Mouse (Mus musculus): ENCODE data around the gene Mat1a. TPM values are rescaled to one million over a fixed set of nuclear protein-coding genes. Genes with fewer than 3 reads are reported as not detected.

The Mat1a gene
- polyA plus RNA-seq (2016; fragmentation: Nextera tagmentation; extraction: Ambion mirVana): not detected in 2 replicates

DNA sequence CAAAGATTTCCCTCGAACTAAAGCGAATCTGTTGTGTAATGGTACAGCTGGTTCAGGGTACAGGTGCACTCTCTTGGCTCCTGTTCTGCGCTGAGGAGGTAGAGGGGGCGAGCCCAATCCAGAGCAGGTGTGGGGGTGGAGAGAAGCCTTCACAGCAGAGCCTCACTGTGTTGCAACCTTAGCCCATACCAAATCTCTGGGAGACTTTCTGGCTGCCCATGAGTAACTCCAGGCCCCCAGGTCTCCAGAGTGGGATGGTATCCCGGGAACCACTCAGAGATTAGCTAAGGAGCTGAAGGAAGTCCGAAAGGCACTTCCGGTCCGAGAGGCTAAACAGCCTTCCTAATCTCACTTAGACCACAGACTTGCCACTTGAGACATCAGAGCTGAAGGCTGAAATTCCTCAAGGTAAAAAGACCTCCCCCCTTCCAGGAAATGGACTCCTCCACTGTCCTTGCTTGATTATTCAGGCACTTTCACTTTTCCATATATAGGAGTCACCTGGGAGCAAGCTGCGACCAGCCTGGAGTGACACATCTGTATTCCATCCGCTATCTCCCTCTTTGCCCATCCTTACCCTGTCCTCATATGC is at the start of gene Mat1a:
Gene Mat1a, plus strand, starts transcription at position 183 of the 592 bp plus-strand sequence.
- no peaks in the 10 kb centered on the region for H3K27me3 ChIP-seq
- no peaks in the 10 kb centered on the region for H3K36me3 ChIP-seq
- H3K9ac ChIP-seq (replicated peaks): no peak within 1 kb of the TSS
- no peaks in the 10 kb centered on the region for H3K4me1 ChIP-seq
- no peak within 1 kb of the TSS for H3K4me3 ChIP-seq
- no peak within 1 kb of the TSS for H3K4me2 ChIP-seq (replicated peaks)
- H3K9me3 ChIP-seq: no peaks in the 10 kb centered on the region
- ATAC-seq (ENCODE audit: low FRiP score, low read depth): no peak
- WGBS: 80% methylated on average over 10 of the region's 10 CpGs
- no peak within 1 kb of the TSS for H3K27ac ChIP-seq (replicated peaks)

DNA sequence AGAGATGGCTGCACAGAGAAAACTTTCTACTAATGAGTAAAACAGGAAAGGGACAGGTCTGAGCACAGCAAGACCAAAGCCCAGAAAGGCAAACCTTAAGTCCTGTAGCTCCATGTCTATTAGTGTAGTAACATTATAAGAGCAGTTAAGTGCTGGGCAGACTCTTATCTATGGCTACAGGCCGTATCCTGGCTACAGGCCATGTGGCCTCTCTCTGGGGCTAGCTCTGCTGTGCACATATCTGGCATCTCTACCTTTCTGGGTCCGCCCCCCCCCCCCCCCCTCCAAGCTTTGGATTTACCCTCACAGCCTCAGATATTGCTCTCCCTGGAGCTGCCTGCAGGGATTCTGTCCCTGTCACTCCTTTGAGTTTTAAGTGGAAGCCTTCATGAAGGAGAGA is 39.7 kb upstream of the Mat1a start:
- Histone ChIP-seq H3K4me2 (replicated peaks) (no peak overlapping the region), H3K27ac (replicated peaks) (no peak overlapping the region), H3K4me1 (no peaks in the 10 kb centered on the region), H3K27me3 (no peaks in the 10 kb centered on the region), H3K9me3 (no peaks in the 10 kb centered on the region), H3K9ac (replicated peaks) (no peak overlapping the region), H3K36me3 (no peaks in the 10 kb centered on the region), H3K4me3 (no peak overlapping the region)
- 64% methylated on average over 1 of the region's 2 CpGs for WGBS
- no peak for ATAC-seq (ENCODE audit: low FRiP score, low read depth)

DNA sequence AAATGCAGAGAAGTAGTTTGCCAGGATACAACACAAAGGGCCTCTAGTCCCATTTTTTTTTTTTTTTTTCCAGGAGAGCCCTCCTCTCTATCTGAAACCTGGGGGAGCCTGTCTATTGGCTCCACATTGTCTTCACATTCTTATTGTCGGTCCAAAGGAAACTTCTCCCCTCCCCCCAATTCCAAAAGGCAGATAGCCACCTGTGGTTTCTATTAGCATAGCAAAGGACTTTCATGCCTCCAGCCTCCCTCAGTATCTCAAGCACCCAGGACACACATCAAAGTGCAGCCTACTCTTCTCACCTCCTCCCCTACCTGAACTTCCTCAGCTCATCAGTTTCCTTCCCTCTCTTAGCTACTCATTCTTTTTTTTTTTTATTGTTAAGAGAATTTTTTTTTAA is 38.4 kb upstream of the Mat1a start:
- Histone ChIP-seq H3K27ac (replicated peaks) (no peak overlapping the region), H3K4me1 (no peaks in the 10 kb centered on the region), H3K9ac (replicated peaks) (no peak overlapping the region), H3K27me3 (no peaks in the 10 kb centered on the region), H3K36me3 (no peaks in the 10 kb centered on the region), H3K9me3 (no peaks in the 10 kb centered on the region), H3K4me2 (replicated peaks) (no peak overlapping the region), H3K4me3 (no peak overlapping the region)
- WGBS: 7% methylated on average over 1 of the region's 1 CpGs
- ATAC-seq (ENCODE audit: low FRiP score, low read depth): no peak

GRCm38 (mm10) chr14:41069108-41069507 is 35.7 kb upstream of the Mat1a start, which contains the start of gene Dydc2:
Dydc2 (minus strand) TSS chr14:41069208.
- Histone ChIP-seq H3K4me3 (no peak within 1 kb of the TSS), H3K36me3 (no peaks in the 10 kb centered on the region), H3K4me1 (peaks cover 6% of the 10 kb centered on the region), H3K9me3 (no peaks in the 10 kb centered on the region), H3K27me3 (no peaks in the 10 kb centered on the region), H3K4me2 (replicated peaks) (no peak within 1 kb of the TSS), H3K27ac (replicated peaks) (no peak within 1 kb of the TSS), H3K9ac (replicated peaks) (no peak within 1 kb of the TSS)
- no peak for ATAC-seq (ENCODE audit: low FRiP score, low read depth)

GRCm38 (mm10) chr14:41070343-41070742 is 34.5 kb upstream of the Mat1a start:
- H3K4me3 ChIP-seq: no peak overlapping the region
- H3K27ac ChIP-seq (replicated peaks): no peak overlapping the region
- peaks cover 6% of the 10 kb centered on the region for H3K4me1 ChIP-seq
- H3K36me3 ChIP-seq: no peaks in the 10 kb centered on the region
- no peak overlapping the region for H3K4me2 ChIP-seq (replicated peaks)
- ATAC-seq (ENCODE audit: low FRiP score, low read depth): no peak
- H3K27me3 ChIP-seq: no peaks in the 10 kb centered on the region
- 66% methylated on average over 3 of the region's 3 CpGs for WGBS
- H3K9me3 ChIP-seq: no peaks in the 10 kb centered on the region
- no peak overlapping the region for H3K9ac ChIP-seq (replicated peaks)

DNA sequence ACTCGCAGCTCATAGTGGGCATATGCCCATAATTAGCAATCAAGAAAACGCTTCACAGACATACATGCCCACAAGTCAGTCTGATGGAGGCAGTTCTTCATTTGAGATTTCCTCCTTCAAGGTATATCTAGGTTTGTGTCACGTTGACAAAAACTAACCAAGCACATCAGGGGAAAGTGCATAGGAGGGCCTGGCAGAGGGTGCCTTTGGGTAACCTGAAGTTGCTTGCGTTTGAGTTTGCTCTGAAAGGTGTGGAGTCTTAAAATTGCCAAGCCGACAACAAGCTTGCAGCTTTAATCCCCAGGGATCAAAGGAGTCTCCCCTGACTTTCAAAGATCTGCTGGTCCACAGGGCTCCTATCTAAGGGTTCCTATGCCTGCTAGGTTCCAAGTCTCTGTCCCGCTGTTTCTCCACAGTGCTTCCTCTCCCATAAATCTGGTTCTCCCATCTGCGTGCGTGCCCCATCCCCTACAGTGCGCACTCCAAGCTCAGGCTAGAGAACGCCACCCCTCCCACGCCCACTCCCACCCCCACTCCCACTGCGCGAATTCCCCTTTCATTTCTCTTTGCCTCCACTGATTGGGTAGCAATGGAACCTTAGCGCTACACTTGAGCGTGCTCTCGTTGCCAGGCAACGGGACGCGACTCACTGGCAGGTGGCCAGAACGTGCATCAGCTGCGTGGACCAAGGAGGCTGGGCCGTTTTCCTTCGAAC is 32.4 kb upstream of the Mat1a start, which contains the start of gene Dydc1:
Gene Dydc1, plus strand, starts transcription at position 683 of the 715 bp plus-strand sequence.
- Histone ChIP-seq H3K4me2 (replicated peaks) (peak within 1 kb of the TSS; percentile 79), H3K4me3 (peak within 1 kb of the TSS; percentile 45), H3K27me3 (no peaks in the 10 kb centered on the region), H3K9me3 (no peaks in the 10 kb centered on the region), H3K27ac (replicated peaks) (no peak within 1 kb of the TSS), H3K36me3 (no peaks in the 10 kb centered on the region), H3K4me1 (peaks cover 6% of the 10 kb centered on the region), H3K9ac (replicated peaks) (peak within 1 kb of the TSS; percentile 43; the same call in 1 of the 2 replicates)
- ATAC-seq (ENCODE audit: low FRiP score, low read depth): peak; percentile 95
- 14% methylated on average over 23 of the region's 23 CpGs for WGBS

DNA sequence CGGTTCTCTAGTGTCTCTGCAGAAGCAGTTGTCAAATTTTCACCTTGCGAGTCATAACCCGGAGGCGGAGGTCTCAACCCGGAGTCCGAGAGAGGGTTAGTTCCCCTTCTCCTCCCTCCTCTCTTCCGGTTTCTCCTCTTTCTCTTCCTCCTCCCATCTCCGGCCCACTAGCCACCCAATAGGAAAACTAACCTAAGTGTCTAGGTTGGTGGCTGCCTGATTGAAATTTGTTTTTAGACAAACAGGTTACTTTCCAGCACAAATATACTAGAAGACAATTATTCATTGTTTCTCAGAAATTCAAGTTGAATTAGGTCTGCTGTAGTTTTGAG is 31.9 kb upstream of the Mat1a start:
- H3K9me3 ChIP-seq: no peaks in the 10 kb centered on the region
- H3K27me3 ChIP-seq: no peaks in the 10 kb centered on the region
- H3K9ac ChIP-seq (replicated peaks): peak overlapping the region; percentile 43; the same call in 1 of the 2 replicates
- 1% methylated on average over 8 of the region's 8 CpGs for WGBS
- peak overlapping the region; percentile 79 for H3K4me2 ChIP-seq (replicated peaks)
- no peak overlapping the region for H3K27ac ChIP-seq (replicated peaks)
- peaks cover 6% of the 10 kb centered on the region for H3K4me1 ChIP-seq
- no peaks in the 10 kb centered on the region for H3K36me3 ChIP-seq
- H3K4me3 ChIP-seq: peak overlapping the region; percentile 45
- no peak; the same call in 1 of the 2 replicates for ATAC-seq (ENCODE audit: low FRiP score, low read depth)

DNA sequence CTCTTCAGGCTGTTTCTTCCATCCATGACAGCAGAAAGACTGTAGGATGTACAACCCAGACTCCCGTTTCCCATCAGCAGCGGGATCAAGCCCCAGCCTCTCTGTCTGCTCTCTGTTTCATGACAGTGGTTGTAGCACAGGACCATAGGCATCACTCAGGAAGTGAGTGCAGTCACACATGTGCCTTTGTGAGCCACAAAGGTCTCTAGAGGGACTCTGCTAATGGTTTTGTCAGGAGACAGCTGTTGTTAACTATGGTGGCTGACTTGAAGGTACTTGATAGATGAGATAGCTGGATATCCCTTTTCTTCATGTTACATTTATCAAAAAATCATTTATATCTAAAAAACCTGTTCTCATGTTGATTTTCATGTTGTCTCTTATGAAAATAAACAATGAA is 22.4 kb upstream of the Mat1a start:
- H3K27me3 ChIP-seq: no peaks in the 10 kb centered on the region
- no peak overlapping the region for H3K4me3 ChIP-seq
- no peak overlapping the region for H3K9ac ChIP-seq (replicated peaks)
- no peaks in the 10 kb centered on the region for H3K4me1 ChIP-seq
- no peaks in the 10 kb centered on the region for H3K36me3 ChIP-seq
- H3K4me2 ChIP-seq (replicated peaks): no peak overlapping the region
- 87% methylated on average over 2 of the region's 2 CpGs for whole genome bisulfite sequencing
- ATAC-seq (ENCODE audit: low FRiP score, low read depth): no peak
- no peaks in the 10 kb centered on the region for H3K9me3 ChIP-seq
- H3K27ac ChIP-seq (replicated peaks): no peak overlapping the region

DNA sequence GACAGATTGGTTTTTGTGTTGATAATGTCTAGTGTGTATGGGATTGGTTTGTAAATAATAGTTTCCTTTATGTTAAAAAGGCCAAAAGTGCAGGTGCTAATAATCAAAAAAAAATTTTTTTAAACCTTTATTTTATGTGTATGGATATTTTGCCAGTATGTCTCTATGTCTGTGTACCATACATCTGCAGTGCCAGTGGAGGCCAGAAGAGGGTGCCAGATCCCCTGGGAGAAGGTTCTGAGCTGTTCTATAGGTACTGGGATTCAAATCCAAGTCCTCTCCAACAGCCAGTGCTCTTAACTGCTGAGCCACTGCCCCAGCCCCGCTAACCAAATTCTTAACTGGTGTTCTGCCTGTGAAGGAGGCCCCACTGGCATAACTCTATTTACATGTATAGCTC is 17.3 kb upstream of the Mat1a start:
- H3K4me2 ChIP-seq (replicated peaks): no peak overlapping the region
- H3K27me3 ChIP-seq: no peaks in the 10 kb centered on the region
- H3K4me3 ChIP-seq: no peak overlapping the region
- H3K4me1 ChIP-seq: no peaks in the 10 kb centered on the region
- no peak for ATAC-seq (ENCODE audit: low FRiP score, low read depth)
- H3K9me3 ChIP-seq: no peaks in the 10 kb centered on the region
- no peak overlapping the region for H3K9ac ChIP-seq (replicated peaks)
- 69% methylated on average over 1 of the region's 1 CpGs for WGBS
- no peak overlapping the region for H3K27ac ChIP-seq (replicated peaks)
- no peaks in the 10 kb centered on the region for H3K36me3 ChIP-seq

GRCm38 (mm10) chr14:41090777-41091176 is 14.1 kb upstream of the Mat1a start:
- no peak overlapping the region for H3K4me2 ChIP-seq (replicated peaks)
- H3K9ac ChIP-seq (replicated peaks): no peak overlapping the region
- 0 out of 2 replicates have a peak, but pooled peaks have one; percentile 30 for ATAC-seq (ENCODE audit: low FRiP score, low read depth)
- H3K4me3 ChIP-seq: no peak overlapping the region
- WGBS: 46% methylated on average over 8 of the region's 8 CpGs
- no peak overlapping the region for H3K27ac ChIP-seq (replicated peaks)
- H3K9me3 ChIP-seq: no peaks in the 10 kb centered on the region
- no peaks in the 10 kb centered on the region for H3K27me3 ChIP-seq
- no peaks in the 10 kb centered on the region for H3K36me3 ChIP-seq
- no peaks in the 10 kb centered on the region for H3K4me1 ChIP-seq

GRCm38 (mm10) chr14:41094114-41094513 is 10.7 kb upstream of the Mat1a start:
- Histone ChIP-seq H3K4me1 (no peaks in the 10 kb centered on the region), H3K9ac (replicated peaks) (no peak overlapping the region), H3K9me3 (no peaks in the 10 kb centered on the region), H3K4me3 (no peak overlapping the region), H3K36me3 (no peaks in the 10 kb centered on the region), H3K27me3 (no peaks in the 10 kb centered on the region), H3K27ac (replicated peaks) (no peak overlapping the region), H3K4me2 (replicated peaks) (no peak overlapping the region)
- WGBS: 62% methylated on average over 1 of the region's 1 CpGs
- ATAC-seq (ENCODE audit: low FRiP score, low read depth): no peak

DNA sequence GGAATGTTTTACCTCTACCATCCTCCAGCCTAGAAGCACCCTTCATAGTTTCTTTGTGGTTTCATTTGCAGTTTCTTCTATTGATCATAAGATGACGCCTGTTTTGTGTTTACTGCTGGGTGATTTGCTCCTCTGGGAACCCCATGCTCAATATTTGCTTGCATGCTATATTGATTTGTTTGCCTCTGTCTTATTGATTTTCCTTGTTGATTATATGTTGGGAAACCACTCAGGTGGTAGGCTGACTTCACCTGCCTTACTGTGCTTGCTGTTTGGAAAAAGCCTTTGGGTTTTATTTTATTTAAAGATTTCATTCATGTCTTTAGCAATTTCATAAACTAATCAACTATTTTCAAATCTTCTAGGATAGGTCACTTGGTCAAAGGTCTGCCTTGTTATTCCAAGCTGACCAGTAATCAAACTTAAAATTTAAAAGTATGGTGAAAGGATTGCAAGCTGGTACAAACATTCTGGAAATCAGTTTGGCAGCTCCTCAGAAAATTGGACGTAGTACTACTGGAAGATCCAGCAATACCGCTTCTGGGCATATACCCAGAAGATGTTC is 8.5 kb upstream of the Mat1a start:
- WGBS: 90% methylated on average over 3 of the region's 3 CpGs
- H3K4me2 ChIP-seq (replicated peaks): no peak overlapping the region
- H3K36me3 ChIP-seq: no peaks in the 10 kb centered on the region
- H3K4me1 ChIP-seq: no peaks in the 10 kb centered on the region
- no peak overlapping the region for H3K27ac ChIP-seq (replicated peaks)
- ATAC-seq (ENCODE audit: low FRiP score, low read depth): no peak
- H3K9me3 ChIP-seq: no peaks in the 10 kb centered on the region
- H3K4me3 ChIP-seq: no peak overlapping the region
- H3K27me3 ChIP-seq: no peaks in the 10 kb centered on the region
- no peak overlapping the region for H3K9ac ChIP-seq (replicated peaks)
